Mouse (Mus musculus): ENCODE measurements around the gene C530008M17Rik. TPM values are rescaled to one million over a fixed set of nuclear protein-coding genes. Genes with fewer than 3 reads are reported as not detected.

C530008M17Rik gene
- polyA plus RNA-seq, 1 experiment from 2014 or later, result 7.4 TPM

GRCm38 (mm10) chr5:76705307-76706173 lies 49.2 kb downstream of the C530008M17Rik start:
- H3K4me1 ChIP-seq (replicated peaks), result peaks cover 32% of the 10 kb centered on the region
- H3K4me2 ChIP-seq, result no peak overlapping the region
- no peak overlapping the region for H3K4me3 ChIP-seq (replicated peaks)
- WGBS (ENCODE audit: insufficient replicate concordance), result 66% methylated on average over 11 of the region's 11 CpGs
- H3K36me3 ChIP-seq, result no peaks in the 10 kb centered on the region
- DNase-seq, result no peak
- H3K9ac ChIP-seq, result no peak overlapping the region
- no peak for ATAC-seq (ENCODE audit: low read depth)
- no peak overlapping the region for H3K27ac ChIP-seq
- no peaks in the 10 kb centered on the region for H3K9me3 ChIP-seq (replicated peaks)
- no peaks in the 10 kb centered on the region for H3K27me3 ChIP-seq

- Histone ChIP-seq H3K4me3 (replicated peaks) (no peak overlapping the region), H3K4me1 (replicated peaks) (peaks cover 32% of the 10 kb centered on the region), H3K27me3 (no peaks in the 10 kb centered on the region), H3K4me2 (no peak overlapping the region), H3K27ac (no peak overlapping the region), H3K36me3 (no peaks in the 10 kb centered on the region), H3K9me3 (replicated peaks) (no peaks in the 10 kb centered on the region), H3K9ac (no peak overlapping the region)
- WGBS (ENCODE audit: insufficient replicate concordance), result 83% methylated on average over 3 of the region's 3 CpGs
- no peak for DNase-seq
- no peak for ATAC-seq (ENCODE audit: low read depth)
These were observed 50.8 kb downstream of the C530008M17Rik start for GRCm38 (mm10) chr5:76707072-76707471.

GRCm38 (mm10) chr5:76708004-76708403 lies 51.7 kb downstream of the C530008M17Rik start:
- Histone ChIP-seq H3K4me1 (replicated peaks) (peaks cover 24% of the 10 kb centered on the region), H3K27me3 (no peaks in the 10 kb centered on the region), H3K36me3 (no peaks in the 10 kb centered on the region), H3K9ac (no peak overlapping the region), H3K9me3 (replicated peaks) (no peaks in the 10 kb centered on the region), H3K4me3 (replicated peaks) (no peak overlapping the region), H3K27ac (no peak overlapping the region), H3K4me2 (no peak overlapping the region)
- no peak for ATAC-seq (ENCODE audit: low read depth)
- 78% methylated on average over 15 of the region's 15 CpGs for WGBS (ENCODE audit: insufficient replicate concordance)
- DNase-seq, result no peak

- no peaks in the 10 kb centered on the region for H3K27me3 ChIP-seq
- H3K9ac ChIP-seq, result no peak overlapping the region
- H3K9me3 ChIP-seq (replicated peaks), result no peaks in the 10 kb centered on the region
- H3K4me2 ChIP-seq, result no peak overlapping the region
- ATAC-seq (ENCODE audit: low read depth) (no peak), DNase-seq (no peak)
- H3K4me3 ChIP-seq (replicated peaks), result no peak overlapping the region
- WGBS (ENCODE audit: insufficient replicate concordance), result 82% methylated on average over 7 of the region's 7 CpGs
- no peak overlapping the region for H3K27ac ChIP-seq
- H3K36me3 ChIP-seq, result no peaks in the 10 kb centered on the region
- H3K4me1 ChIP-seq (replicated peaks), result no peaks in the 10 kb centered on the region
These were observed 57.4 kb downstream of the C530008M17Rik start for GRCm38 (mm10) chr5:76713743-76714142.

GRCm38 (mm10) chr5:76719954-76720353 lies 63.6 kb downstream of the C530008M17Rik start:
- WGBS (ENCODE audit: insufficient replicate concordance), result 72% methylated on average over 3 of the region's 3 CpGs
- H3K9ac ChIP-seq, result no peak overlapping the region
- ATAC-seq (ENCODE audit: low read depth) (no peak), DNase-seq (no peak)
- H3K9me3 ChIP-seq (replicated peaks), result 0 out of 2 replicates have a peak, but pooled peaks cover 4% of the 10 kb centered on the region
- no peaks in the 10 kb centered on the region for H3K27me3 ChIP-seq
- H3K4me2 ChIP-seq, result no peak overlapping the region
- H3K4me1 ChIP-seq (replicated peaks), result no peaks in the 10 kb centered on the region
- H3K27ac ChIP-seq, result no peak overlapping the region
- H3K4me3 ChIP-seq (replicated peaks), result no peak overlapping the region
- peaks cover 10% of the 10 kb centered on the region for H3K36me3 ChIP-seq

- no peak overlapping the region for H3K27ac ChIP-seq
- H3K27me3 ChIP-seq, result no peaks in the 10 kb centered on the region
- H3K4me2 ChIP-seq, result no peak overlapping the region
- ATAC-seq (ENCODE audit: low read depth) (no peak), DNase-seq (no peak)
- WGBS (ENCODE audit: insufficient replicate concordance), result 93% methylated on average over 2 of the region's 2 CpGs
- 0 out of 2 replicates have a peak, but pooled peaks cover 4% of the 10 kb centered on the region for H3K9me3 ChIP-seq (replicated peaks)
- H3K36me3 ChIP-seq, result peaks cover 10% of the 10 kb centered on the region
- no peak overlapping the region for H3K4me3 ChIP-seq (replicated peaks)
- H3K4me1 ChIP-seq (replicated peaks), result no peaks in the 10 kb centered on the region
- no peak overlapping the region for H3K9ac ChIP-seq
These were observed 68.6 kb downstream of the C530008M17Rik start for GRCm38 (mm10) chr5:76724878-76725277.

GRCm38 (mm10) chr5:76726518-76727103 lies 70.3 kb downstream of the C530008M17Rik start:
- H3K27ac ChIP-seq, result no peak overlapping the region
- H3K4me2 ChIP-seq, result no peak overlapping the region
- 81% methylated on average over 8 of the region's 8 CpGs for WGBS (ENCODE audit: insufficient replicate concordance)
- no peak for ATAC-seq (ENCODE audit: low read depth)
- peaks cover 10% of the 10 kb centered on the region for H3K36me3 ChIP-seq
- H3K9ac ChIP-seq, result no peak overlapping the region
- H3K9me3 ChIP-seq (replicated peaks), result 0 out of 2 replicates have a peak, but pooled peaks cover 4% of the 10 kb centered on the region
- no peaks in the 10 kb centered on the region for H3K27me3 ChIP-seq
- no peaks in the 10 kb centered on the region for H3K4me1 ChIP-seq (replicated peaks)
- H3K4me3 ChIP-seq (replicated peaks), result no peak overlapping the region
- DNase-seq, result no peak

- 74% methylated on average over 6 of the region's 6 CpGs for WGBS (ENCODE audit: insufficient replicate concordance)
- H3K27me3 ChIP-seq, result no peaks in the 10 kb centered on the region
- H3K27ac ChIP-seq, result no peak overlapping the region
- ATAC-seq (ENCODE audit: low read depth), result no peak
- no peaks in the 10 kb centered on the region for H3K36me3 ChIP-seq
- H3K9me3 ChIP-seq (replicated peaks), result no peaks in the 10 kb centered on the region
- no peak overlapping the region for H3K4me2 ChIP-seq
- H3K9ac ChIP-seq, result no peak overlapping the region
- DNase-seq, result no peak
- H3K4me3 ChIP-seq (replicated peaks), result no peak overlapping the region
- H3K4me1 ChIP-seq (replicated peaks), result no peaks in the 10 kb centered on the region; the same call in 1 of the 2 replicates
These were observed 76.8 kb downstream of the C530008M17Rik start for GRCm38 (mm10) chr5:76733055-76733641.

- no peaks in the 10 kb centered on the region for H3K36me3 ChIP-seq
- no peak overlapping the region for H3K4me2 ChIP-seq
- ATAC-seq (ENCODE audit: low read depth) (no peak), DNase-seq (no peak)
- H3K9me3 ChIP-seq (replicated peaks), result no peaks in the 10 kb centered on the region
- H3K27me3 ChIP-seq, result no peaks in the 10 kb centered on the region
- peaks cover 11% of the 10 kb centered on the region for H3K4me1 ChIP-seq (replicated peaks)
- 86% methylated on average over 6 of the region's 6 CpGs for WGBS (ENCODE audit: insufficient replicate concordance)
- no peak overlapping the region for H3K9ac ChIP-seq
- H3K4me3 ChIP-seq (replicated peaks), result no peak overlapping the region
- no peak overlapping the region for H3K27ac ChIP-seq
These were observed 85.2 kb downstream of the C530008M17Rik start for GRCm38 (mm10) chr5:76741463-76741862.

GRCm38 (mm10) chr5:76742076-76742475 lies 85.8 kb downstream of the C530008M17Rik start:
- peaks cover 11% of the 10 kb centered on the region for H3K4me1 ChIP-seq (replicated peaks)
- H3K36me3 ChIP-seq, result no peaks in the 10 kb centered on the region
- H3K4me3 ChIP-seq (replicated peaks), result no peak overlapping the region
- ATAC-seq (ENCODE audit: low read depth) (no peak), DNase-seq (no peak)
- 66% methylated on average over 6 of the region's 6 CpGs for WGBS (ENCODE audit: insufficient replicate concordance)
- no peaks in the 10 kb centered on the region for H3K9me3 ChIP-seq (replicated peaks)
- H3K27ac ChIP-seq, result no peak overlapping the region
- no peak overlapping the region for H3K9ac ChIP-seq
- H3K4me2 ChIP-seq, result no peak overlapping the region
- no peaks in the 10 kb centered on the region for H3K27me3 ChIP-seq

GRCm38 (mm10) chr5:76744737-76745209 lies 88.5 kb downstream of the C530008M17Rik start:
- DNase-seq, result no peak
- 36% methylated on average over 9 of the region's 9 CpGs for WGBS (ENCODE audit: insufficient replicate concordance)
- no peaks in the 10 kb centered on the region for H3K36me3 ChIP-seq

More at GRCm38 (mm10) chr5:76744737-76745209, 88.5 kb downstream of the C530008M17Rik start:
- Histone ChIP-seq H3K27me3 (no peaks in the 10 kb centered on the region), H3K4me3 (replicated peaks) (no peak overlapping the region), H3K9ac (no peak overlapping the region), H3K4me1 (replicated peaks) (peaks cover 11% of the 10 kb centered on the region), H3K27ac (no peak overlapping the region), H3K9me3 (replicated peaks) (no peaks in the 10 kb centered on the region), H3K4me2 (no peak overlapping the region)
- ATAC-seq (ENCODE audit: low read depth), result no peak

Data from liver, embryonic 13.5 days (tissue).